Mouse (Mus musculus): Measurements from ENCODE around the gene Plpp2.

- TF ChIP-seq EP300 (IDR thresholded peaks at IDR 0.05; ENCODE audit: insufficient read depth, low read depth, low read length) = no peak
- TF ChIP-seq CTCF (IDR thresholded peaks at IDR 0.05) = no peak
- no peak for TF ChIP-seq POLR2A (IDR thresholded peaks at IDR 0.05; ENCODE audit: insufficient read depth, low read depth, low read length)
Measured at GRCm38 (mm10) chr10:79581501-79581900, 47.9 kb upstream of the Plpp2 start.
